ENCODE assay signal across 8 mouse cellular contexts in the genomic region with DNA sequence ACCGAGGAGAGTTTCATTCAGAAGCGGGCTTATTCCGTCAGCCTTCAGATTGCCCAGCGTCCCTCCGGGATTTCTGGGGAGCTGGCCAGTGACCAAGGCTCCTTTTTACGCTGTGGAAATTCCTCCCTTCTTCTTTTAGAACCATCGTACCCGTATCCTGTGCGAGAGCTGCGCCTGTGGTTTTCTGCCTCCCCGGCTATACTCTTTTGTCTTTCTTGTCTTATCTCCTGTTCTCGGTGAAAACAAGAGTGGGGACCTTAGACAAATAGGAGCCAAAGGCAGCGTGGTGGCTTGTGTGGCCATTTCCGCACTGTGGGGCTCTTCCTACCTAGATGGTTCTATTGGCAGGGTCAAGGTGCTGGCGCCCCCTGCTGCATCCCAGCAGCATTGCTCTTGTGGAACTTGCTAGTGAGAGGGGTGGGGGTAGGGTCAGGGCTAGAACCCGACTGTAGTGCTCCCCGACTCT.
DNase-seq lines count a peak whose midpoint lies in the region; ATAC-seq lines count a peak whose summit lies in the region.

No protein-coding gene starts in this region.

- intact Hi-C loops in left cerebral cortex, postnatal 10 days (cut with DNase I), result loop anchor here (5.0 kb wide), 2 partner anchors 190 to 225 kb away; partner anchors contain the start of genes Cryzl1 and Itsn1

- peak; percentile 88 for ATAC-seq in megakaryocyte-erythroid progenitor cell, adult 5-6 weeks (replicated peaks; ENCODE audit: low FRiP score, low TSS enrichment, poor library complexity, severe bottlenecking)

- peak; percentile 84 to 95 for DNase-seq in adrenal gland, adult (ENCODE audit: inconsistent age in 2 of 2, low spot score in 1 of 2)
- peak; percentile 93 for DNase-seq in embryo, embryonic 10 days (ENCODE audit: low spot score)
- peak; percentile 87 for DNase-seq in gastrocnemius, postnatal 10 days
- DNase-seq in induced T-regulatory cell, adult 2 months (ENCODE audit: low read depth), result peak; percentile 89
- peak; percentile 68 to 91 for DNase-seq in left cerebral cortex, postnatal 10 days (ENCODE audit: extremely low spot score in 1 of 2, low spot score in 2 of 2)
- DNase-seq in right cerebral cortex, postnatal 14 days, result peak; percentile 83
- DNase-seq in urinary bladder, postnatal 25 days (ENCODE audit: low spot score), result peak; percentile 76

Comparison
In these comparisons a context has a peak if more than half of its experiments do, and no peak if none do; other contexts are left out.
1. Peak in every context shown above with its lines: DNase-seq and ATAC-seq.